Mouse (Mus musculus): ENCODE data around the gene Gm7247.
"Not testable (repeated sequence)": the region's sequence is repeated elsewhere in the genome, so short reads cannot be mapped to it uniquely, and the experiment has no call there.

DNA sequence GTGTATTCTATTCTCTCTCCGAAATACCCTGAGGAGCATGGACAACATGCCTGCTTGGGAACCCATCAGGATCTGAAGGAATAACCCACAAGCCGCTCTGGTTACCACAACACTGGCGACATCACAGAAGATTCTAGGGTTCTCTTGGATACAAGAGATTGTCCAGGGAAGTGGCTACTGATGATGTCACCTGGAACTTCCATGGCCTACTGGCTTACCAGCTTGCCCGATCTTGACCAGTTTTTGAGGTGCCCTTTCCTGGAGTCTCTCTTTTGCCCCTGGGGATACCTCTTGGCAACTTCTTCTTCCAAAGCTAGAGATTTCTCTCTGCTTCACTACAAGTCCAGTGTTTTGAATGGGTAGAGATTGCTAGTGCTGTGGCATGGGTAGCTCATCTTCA lies 230.5 kb downstream of the Gm7247 start, which contains the start of gene Gm17174:
- TF ChIP-seq POLR2A (IDR thresholded peaks at IDR 0.05; ENCODE audit: extremely low read depth, insufficient read depth, low read length); CTCF (IDR thresholded peaks at IDR 0.05; ENCODE audit: low read depth, low read length): not testable (repeated sequence)

Data from liver, adult 2 months (tissue).